Mouse (Mus musculus): ENCODE data around the gene Kcnk5. TPM values are rescaled to one million over a fixed set of nuclear protein-coding genes. Genes with fewer than 3 reads are reported as not detected.

Gene Kcnk5
- total and polyA plus RNA-seq, 2 experiments from 2014 or later, result 0.84 to 1.0 TPM

DNA sequence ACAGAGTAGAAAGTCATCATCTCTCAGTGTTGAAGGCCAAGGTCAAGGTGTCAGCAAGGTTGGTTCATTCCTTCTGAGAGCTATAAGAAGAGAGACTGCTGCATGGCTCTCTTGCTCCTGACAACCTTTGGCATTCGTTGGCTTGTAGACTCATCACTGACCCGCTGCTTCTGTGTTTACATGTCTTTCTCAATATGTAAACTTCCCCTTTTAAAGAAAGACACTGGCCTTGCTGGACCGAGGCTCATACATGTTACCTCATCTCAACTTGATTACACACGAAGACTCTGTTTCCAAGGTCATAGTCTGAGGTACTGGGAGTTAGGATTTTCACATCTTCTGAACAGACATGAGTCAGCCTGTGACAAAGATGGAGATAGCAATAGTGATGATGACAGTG is 24.1 kb upstream of the Kcnk5 start:
- no peak overlapping the region for H3K4me3 ChIP-seq (ENCODE audit: low read length)
- no peak overlapping the region for H3K27ac ChIP-seq
- no peak for DNase-seq (ENCODE audit: low spot score)
- H3K9ac ChIP-seq (replicated peaks; ENCODE audit: low read length), result no peak overlapping the region
- TF ChIP-seq CTCF (IDR thresholded peaks at IDR 0.05; ENCODE audit: low read depth), result no peak
- WGBS, result 91% methylated on average over 4 of the region's 4 CpGs
- 0 out of 2 replicates have a peak, but pooled peaks cover 3% of the 10 kb centered on the region for H3K4me1 ChIP-seq (ENCODE audit: insufficient read depth, low read length)
- H3K27me3 ChIP-seq (ENCODE audit: insufficient read depth, low read length), result no peaks in the 10 kb centered on the region
- ATAC-seq, result no peak
- no peaks in the 10 kb centered on the region for H3K9me3 ChIP-seq (ENCODE audit: low read length)
- H3K4me2 ChIP-seq (ENCODE audit: low read depth, low read length), result no peak overlapping the region
- no peaks in the 10 kb centered on the region for H3K36me3 ChIP-seq (ENCODE audit: insufficient read depth, low read length)

DNA sequence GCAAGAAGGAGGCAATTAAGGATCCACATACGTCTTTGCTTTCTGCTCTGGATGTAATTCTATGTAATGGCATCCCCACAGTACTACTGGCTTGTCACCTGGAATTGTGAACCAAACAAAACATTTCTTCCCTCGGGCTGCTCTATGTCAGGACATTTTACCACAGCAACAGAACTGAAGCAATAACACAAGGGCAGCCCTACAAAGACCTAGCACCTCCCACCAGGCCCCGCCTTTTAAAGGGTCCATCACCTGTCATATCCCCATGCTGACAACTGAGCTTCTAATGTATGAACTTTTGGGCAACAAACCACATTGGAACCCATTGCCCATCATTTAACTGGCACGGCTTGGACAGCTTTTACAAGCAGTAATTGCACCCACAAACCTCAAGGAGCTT is 21.7 kb upstream of the Kcnk5 start:
- WGBS, result 53% methylated on average over 4 of the region's 4 CpGs
- no peak overlapping the region for H3K27ac ChIP-seq
- peak; percentile 49; the same call in 1 of the 2 replicates for ATAC-seq

GRCm38 (mm10) chr14:20202655-20203181 is 21.1 kb upstream of the Kcnk5 start:
- H3K9me3 ChIP-seq (ENCODE audit: low read length), result no peaks in the 10 kb centered on the region
- DNase-seq (ENCODE audit: low spot score), result no peak
- no peak overlapping the region for H3K9ac ChIP-seq (replicated peaks; ENCODE audit: low read length)
- no peak overlapping the region for H3K4me2 ChIP-seq (ENCODE audit: low read depth, low read length)
- no peak for ATAC-seq
- no peaks in the 10 kb centered on the region for H3K36me3 ChIP-seq (ENCODE audit: insufficient read depth, low read length)
- no peak for TF ChIP-seq CTCF (IDR thresholded peaks at IDR 0.05; ENCODE audit: low read depth)
- no peak overlapping the region for H3K4me3 ChIP-seq (ENCODE audit: low read length)
- 92% methylated on average over 5 of the region's 5 CpGs for WGBS
- no peaks in the 10 kb centered on the region for H3K4me1 ChIP-seq (ENCODE audit: insufficient read depth, low read length)
- H3K27ac ChIP-seq, result no peak overlapping the region
- H3K27me3 ChIP-seq (ENCODE audit: insufficient read depth, low read length), result no peaks in the 10 kb centered on the region

More for the DNA sequence above, 21.7 kb upstream of the Kcnk5 start:
- Histone ChIP-seq H3K36me3 (ENCODE audit: insufficient read depth, low read length) (no peaks in the 10 kb centered on the region), H3K4me3 (ENCODE audit: low read length) (no peak overlapping the region), H3K9me3 (ENCODE audit: low read length) (no peaks in the 10 kb centered on the region), H3K9ac (replicated peaks; ENCODE audit: low read length) (no peak overlapping the region), H3K27me3 (ENCODE audit: insufficient read depth, low read length) (no peaks in the 10 kb centered on the region), H3K4me2 (ENCODE audit: low read depth, low read length) (no peak overlapping the region), H3K4me1 (ENCODE audit: insufficient read depth, low read length) (0 out of 2 replicates have a peak, but pooled peaks cover under 1% of the 10 kb centered on the region)
- DNase-seq (ENCODE audit: low spot score), result peak; percentile 16
- TF ChIP-seq CTCF (IDR thresholded peaks at IDR 0.05; ENCODE audit: low read depth), result no peak

DNA sequence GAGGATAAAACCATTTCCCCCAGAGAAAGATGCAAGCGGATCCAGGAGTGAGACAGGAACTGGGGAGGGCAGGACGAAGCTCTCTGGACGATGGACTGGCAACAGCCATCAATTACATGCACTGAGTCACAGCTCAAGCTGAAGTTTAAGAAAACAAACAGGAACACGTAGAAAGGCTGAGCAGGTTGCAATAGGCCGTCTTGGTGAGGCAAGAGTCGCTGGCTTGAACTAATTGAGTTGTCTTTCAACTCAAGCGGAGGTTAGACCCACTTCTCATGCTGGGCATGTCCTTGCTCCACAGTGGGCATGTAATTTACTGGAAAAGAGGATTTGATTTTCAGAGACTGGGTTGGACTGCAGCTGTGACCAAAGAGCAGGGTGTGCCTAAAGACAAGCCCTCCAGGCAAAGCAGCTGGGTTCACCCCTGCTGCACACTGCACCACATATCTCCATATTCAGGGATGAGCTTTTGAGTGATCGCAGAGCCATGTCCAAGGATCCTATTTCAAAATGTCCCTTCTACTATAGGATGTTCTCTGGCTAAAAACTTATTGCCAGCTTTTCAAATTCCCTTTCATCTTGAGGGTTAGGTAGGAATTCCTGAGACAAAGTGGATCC is 19.6 kb upstream of the Kcnk5 start:
- H3K4me3 ChIP-seq (ENCODE audit: low read length), result no peak overlapping the region
- no peak for TF ChIP-seq CTCF (IDR thresholded peaks at IDR 0.05; ENCODE audit: low read depth)
- H3K27me3 ChIP-seq (ENCODE audit: insufficient read depth, low read length), result no peaks in the 10 kb centered on the region
- ATAC-seq (no peak), DNase-seq (ENCODE audit: low spot score) (no peak)
- H3K27ac ChIP-seq, result no peak overlapping the region
- WGBS, result 45% methylated on average over 8 of the region's 8 CpGs
- H3K4me2 ChIP-seq (ENCODE audit: low read depth, low read length), result no peak overlapping the region
- H3K9ac ChIP-seq (replicated peaks; ENCODE audit: low read length), result no peak overlapping the region
- no peaks in the 10 kb centered on the region for H3K9me3 ChIP-seq (ENCODE audit: low read length)
- H3K4me1 ChIP-seq (ENCODE audit: insufficient read depth, low read length), result no peaks in the 10 kb centered on the region
- no peaks in the 10 kb centered on the region for H3K36me3 ChIP-seq (ENCODE audit: insufficient read depth, low read length)

- no peak overlapping the region for H3K4me2 ChIP-seq (ENCODE audit: low read depth, low read length)
- no peaks in the 10 kb centered on the region for H3K36me3 ChIP-seq (ENCODE audit: insufficient read depth, low read length)
- peak; percentile 46 for DNase-seq (ENCODE audit: low spot score)
- TF ChIP-seq CTCF (IDR thresholded peaks at IDR 0.05; ENCODE audit: low read depth), result no peak
- no peak overlapping the region for H3K27ac ChIP-seq
- H3K4me1 ChIP-seq (ENCODE audit: insufficient read depth, low read length), result no peaks in the 10 kb centered on the region
- no peaks in the 10 kb centered on the region for H3K9me3 ChIP-seq (ENCODE audit: low read length)
- H3K9ac ChIP-seq (replicated peaks; ENCODE audit: low read length), result no peak overlapping the region
- no peak overlapping the region for H3K4me3 ChIP-seq (ENCODE audit: low read length)
- 53% methylated on average over 4 of the region's 4 CpGs for WGBS
- peak; percentile 62; the same call in 1 of the 2 replicates for ATAC-seq
- no peaks in the 10 kb centered on the region for H3K27me3 ChIP-seq (ENCODE audit: insufficient read depth, low read length)
Measured at GRCm38 (mm10) chr14:20193103-20193715, 11.6 kb upstream of the Kcnk5 start.

GRCm38 (mm10) chr14:20191136-20191735 is 9.6 kb upstream of the Kcnk5 start:
- Histone ChIP-seq H3K27ac (no peak overlapping the region), H3K27me3 (ENCODE audit: insufficient read depth, low read length) (no peaks in the 10 kb centered on the region), H3K4me2 (ENCODE audit: low read depth, low read length) (no peak overlapping the region), H3K4me3 (ENCODE audit: low read length) (no peak overlapping the region), H3K36me3 (ENCODE audit: insufficient read depth, low read length) (no peaks in the 10 kb centered on the region), H3K9me3 (ENCODE audit: low read length) (no peaks in the 10 kb centered on the region), H3K9ac (replicated peaks; ENCODE audit: low read length) (no peak overlapping the region), H3K4me1 (ENCODE audit: insufficient read depth, low read length) (no peaks in the 10 kb centered on the region)
- ATAC-seq (no peak), DNase-seq (ENCODE audit: low spot score) (no peak)
- 92% methylated on average over 5 of the region's 5 CpGs for whole genome bisulfite sequencing
- TF ChIP-seq CTCF (IDR thresholded peaks at IDR 0.05; ENCODE audit: low read depth), result no peak

All from hindbrain, postnatal 0 days (tissue).